Mouse (Mus musculus) heart, adult 2 months (tissue): ENCODE results near the gene Stab1.

ENCODE experiments used
- CTCF ChIP-seq: fragments of 200-600 bp; IDR thresholded peaks from 2 replicates; pipeline ENCODE4 v1.8.1; 2022; ENCODE audit warnings: antibody characterized with exemption, mild to moderate bottlenecking, moderate library complexity
- EP300 ChIP-seq: fragments of 200-500 bp; IDR thresholded peaks from 2 replicates; pipeline ENCODE4 v1.6.1; 2011; ENCODE audit warnings: low read depth, low read length, control low read depth; ENCODE audit not compliant: insufficient read depth
- POLR2A ChIP-seq: fragments of 200-500 bp; IDR thresholded peaks from 2 replicates; pipeline ENCODE4 v1.6.1; 2011; ENCODE audit warnings: mild to moderate bottlenecking, low read depth, low read length, control low read depth; ENCODE audit not compliant: insufficient read depth

DNA sequence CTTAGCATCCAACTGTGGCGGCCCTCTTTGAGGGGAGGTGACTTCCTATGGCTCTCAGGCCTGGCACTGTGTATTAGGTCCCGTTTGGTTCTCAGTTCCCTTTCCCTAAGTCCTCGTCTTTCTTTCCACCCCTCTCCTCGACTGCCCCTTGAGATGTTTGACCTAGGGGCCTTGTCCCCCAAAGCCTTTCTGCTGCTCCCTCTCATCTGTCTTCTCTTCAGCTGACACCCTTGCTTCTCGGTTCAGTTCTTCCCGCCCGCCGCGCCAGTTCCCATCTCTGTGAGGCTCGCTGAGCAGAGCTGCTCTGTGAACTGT, 31.2 kb downstream of the Stab1 start:
- TF ChIP-seq EP300 (no peak), CTCF (no peak), POLR2A (no peak)
